Mouse (Mus musculus) hindbrain, embryonic 16.5 days (tissue): Measurements from ENCODE around the gene Gm9507. TPM values are rescaled to one million over a fixed set of nuclear protein-coding genes. Genes with fewer than 3 reads are reported as not detected.
"Not testable (repeated sequence)": the region's sequence is repeated elsewhere in the genome, so short reads cannot be mapped to it uniquely, and the experiment has no call there.

Source experiments
- ATAC-seq: fragments of 200-750 bp; cut with Nextera tagmentation; 2 replicates; pipeline ENCODE4 v1.8.0; 2017; ENCODE audit warnings: moderate TSS enrichment, moderate library complexity
- H3K27ac ChIP-seq: fragments of 300-500 bp; sonication (generic); 2 replicates; pipeline ENCODE4 v1.5.1; 2014; ENCODE audit warnings: low read depth, mild to moderate bottlenecking, control low read depth, low read length, moderate library complexity
- H3K27me3 ChIP-seq: fragments of 300-500 bp; sonication (generic); replicated peaks from 2 replicates; pipeline ENCODE4 v1.6.1; 2014; ENCODE audit warnings: low read length; ENCODE audit not compliant: control insufficient read depth, insufficient read depth
- H3K36me3 ChIP-seq: fragments of 300-500 bp; sonication (generic); 2 replicates; pipeline ENCODE4 v1.6.1; 2014; ENCODE audit warnings: mild to moderate bottlenecking, low read length, moderate library complexity, mixed read lengths; ENCODE audit not compliant: control insufficient read depth, insufficient read depth
- H3K4me1 ChIP-seq: fragments of 300-500 bp; sonication (generic); 2 replicates; pipeline ENCODE4 v1.6.1; 2014; ENCODE audit warnings: low read depth, low read length; ENCODE audit not compliant: control insufficient read depth, insufficient read depth
- H3K4me2 ChIP-seq: fragments of 300-500 bp; sonication (generic); 2 replicates; pipeline ENCODE4 v1.6.1; 2014; ENCODE audit warnings: mild to moderate bottlenecking, low read length, control low read depth, moderate library complexity
- H3K4me3 ChIP-seq: fragments of 300-500 bp; sonication (generic); 2 replicates; pipeline ENCODE4 v1.5.1; 2014; ENCODE audit warnings: mild to moderate bottlenecking, low read length, control low read depth, moderate library complexity
- H3K9ac ChIP-seq: fragments of 300-500 bp; sonication (generic); 2 replicates; pipeline ENCODE4 v1.6.1; 2014; ENCODE audit warnings: low read depth, mild to moderate bottlenecking, control low read depth, low read length, moderate library complexity
- H3K9me3 ChIP-seq: fragments of 300-500 bp; sonication (generic); 2 replicates; pipeline ENCODE4 v1.6.1; 2014; ENCODE audit warnings: mild to moderate bottlenecking, low read length, moderate library complexity; ENCODE audit not compliant: control insufficient read depth
- WGBS: fragments of 180-500 bp; shearing (Covaris S2); extraction: QIAGEN DNeasy Blood & Tissue Kit; methylation state at CpG from one replicate; pipeline ENCODE4 v1.1.7; 2014; 5-methylcytosine and 5-hydroxymethylcytosine counted together
- polyA plus RNA-seq: library from polyadenylated mRNA; unstranded; fragments of >200 nt; fragmentation: Nextera tagmentation; extraction: Ambion mirVana; gene quantifications from 2 replicates; pipeline ENCODE4 v1.2.1, GENCODE M21; 2015

The Gm9507 gene
- polyA plus RNA-seq, 1 experiment from 2014 or later, result not detected

DNA sequence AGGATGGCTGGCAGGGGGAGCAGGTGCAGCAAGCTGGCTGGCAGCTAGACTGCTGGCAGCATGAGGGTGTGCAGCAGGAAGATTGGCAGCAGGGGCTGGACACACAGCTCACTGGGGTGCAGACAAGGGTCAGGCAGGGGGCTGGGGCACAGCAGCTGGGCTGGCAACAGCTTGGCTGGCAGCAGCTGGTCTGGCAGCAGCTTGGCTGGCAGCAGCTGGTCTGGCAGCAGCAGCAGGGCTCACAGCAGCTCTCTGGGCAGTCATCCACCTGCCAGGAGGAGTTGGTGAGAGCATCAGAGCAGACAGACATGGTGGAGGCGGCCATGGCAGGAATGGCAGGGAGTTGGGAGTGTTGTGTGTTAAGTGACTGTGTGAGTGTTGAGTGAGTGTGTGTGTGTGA is 23.8 kb downstream of the Gm9507 start, which contains the start of gene Gm7137:
Gm7137 (minus strand) TSS at position 325 of the 400 bp plus-strand sequence.
- no CpG with 5 or more reads among the region's 1 CpGs for WGBS
- ATAC-seq, H3K4me3 ChIP-seq, H3K27me3 ChIP-seq, H3K4me1 ChIP-seq, H3K9me3 ChIP-seq, H3K27ac ChIP-seq, H3K9ac ChIP-seq, H3K36me3 ChIP-seq, H3K4me2 ChIP-seq: not testable (repeated sequence)

DNA sequence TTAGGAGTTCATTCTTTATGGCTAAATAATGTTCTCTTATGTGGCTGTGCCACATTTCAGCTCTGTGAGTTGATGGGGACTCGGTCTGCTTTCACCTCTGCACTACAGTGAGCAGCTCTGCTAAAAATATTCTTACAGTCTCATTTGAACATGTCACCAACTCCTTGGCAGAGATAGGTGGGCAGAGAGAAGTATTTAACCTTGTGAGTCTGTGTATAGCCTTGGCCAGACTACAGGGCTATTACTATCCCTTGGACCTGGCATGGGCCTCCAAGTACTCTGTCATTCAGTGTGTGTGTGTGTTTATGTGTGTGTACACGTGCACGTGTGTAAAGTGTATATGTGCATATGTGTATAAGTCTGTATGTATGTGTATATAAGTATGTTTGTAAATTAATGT is 28.2 kb downstream of the Gm9507 start:
- 100% methylated on average over 1 of the region's 3 CpGs for WGBS
- not testable (repeated sequence) for H3K4me2 ChIP-seq, H3K27me3 ChIP-seq, H3K9ac ChIP-seq, H3K27ac ChIP-seq, H3K9me3 ChIP-seq, H3K4me3 ChIP-seq, ATAC-seq, H3K4me1 ChIP-seq, H3K36me3 ChIP-seq

DNA sequence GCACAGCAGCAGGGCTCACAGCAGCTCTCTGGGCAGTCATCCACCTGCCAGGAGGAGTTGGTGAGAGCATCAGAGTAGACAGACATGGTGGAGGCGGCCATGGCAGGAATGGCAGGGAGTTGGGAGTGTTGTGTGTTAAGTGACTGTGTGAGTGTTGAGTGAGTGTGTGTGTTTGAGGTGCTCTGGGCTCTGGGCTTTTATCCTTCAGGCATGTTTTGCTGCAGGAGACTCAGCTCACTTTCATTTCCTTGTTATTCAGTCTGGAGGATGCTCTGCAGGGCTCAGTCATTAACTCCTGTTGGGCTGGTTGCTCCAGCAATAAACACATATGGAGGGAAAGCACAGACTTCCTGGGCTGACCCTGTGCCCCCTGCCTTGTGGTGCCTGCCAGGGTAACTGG is 29.2 kb downstream of the Gm9507 start, which contains the start of gene Gm3250:
Gm3250 (minus strand) TSS at position 101 of the 400 bp plus-strand sequence.
- not testable (repeated sequence) for H3K4me3 ChIP-seq, ATAC-seq

DNA sequence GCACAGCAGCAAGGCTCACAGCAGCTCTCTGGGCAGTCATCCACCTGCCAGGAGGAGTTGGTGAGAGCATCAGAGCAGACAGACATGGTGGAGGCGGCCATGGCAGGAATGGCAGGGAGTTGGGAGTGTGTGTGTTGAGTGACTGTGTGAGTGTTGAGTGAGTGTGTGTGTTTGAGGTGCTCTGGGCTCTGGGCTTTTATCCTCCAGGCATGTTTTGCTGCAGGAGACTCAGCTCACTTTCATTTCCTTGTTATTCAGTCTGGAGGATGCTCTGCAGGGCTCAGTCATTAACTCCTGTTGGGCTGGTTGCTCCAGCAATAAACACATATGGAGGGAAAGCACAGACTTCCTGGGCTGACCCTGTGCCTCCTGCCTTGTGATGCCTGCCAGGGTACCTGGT is 34.8 kb downstream of the Gm9507 start, which contains the start of gene Gm7138:
Gm7138 (minus strand) TSS at position 101 of the 400 bp plus-strand sequence.
- not testable (repeated sequence) for H3K27ac ChIP-seq, H3K4me1 ChIP-seq, H3K4me2 ChIP-seq, ATAC-seq, H3K4me3 ChIP-seq, H3K9ac ChIP-seq, H3K9me3 ChIP-seq, H3K27me3 ChIP-seq, H3K36me3 ChIP-seq
- 63% methylated on average over 1 of the region's 1 CpGs for WGBS

More for the DNA sequence above, 29.2 kb downstream of the Gm9507 start, which contains the start of gene Gm3250:
- H3K36me3 ChIP-seq, H3K9ac ChIP-seq, H3K4me2 ChIP-seq, H3K9me3 ChIP-seq, H3K27me3 ChIP-seq, H3K27ac ChIP-seq, H3K4me1 ChIP-seq: not testable (repeated sequence)
- no CpG with 5 or more reads among the region's 1 CpGs for WGBS

DNA sequence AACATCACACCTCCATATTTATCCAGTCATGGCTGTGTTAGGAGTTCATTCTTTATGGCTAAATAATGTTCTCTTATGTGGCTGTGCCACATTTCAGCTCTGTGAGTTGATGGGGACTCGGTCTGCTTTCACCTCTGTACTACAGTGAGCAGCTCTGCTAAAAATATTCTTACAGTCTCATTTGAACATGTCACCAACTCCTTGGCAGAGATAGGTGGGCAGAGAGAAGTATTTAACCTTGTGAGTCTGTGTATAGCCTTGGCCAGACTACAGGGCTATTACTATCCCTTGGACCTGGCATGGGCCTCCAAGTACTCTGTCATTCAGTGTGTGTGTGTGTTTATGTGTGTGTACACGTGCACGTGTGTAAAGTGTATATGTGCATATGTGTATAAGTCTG is 39.5 kb downstream of the Gm9507 start:
- not testable (repeated sequence) for H3K4me2 ChIP-seq, H3K27ac ChIP-seq, H3K27me3 ChIP-seq, ATAC-seq, H3K4me1 ChIP-seq, H3K4me3 ChIP-seq, H3K9ac ChIP-seq, H3K36me3 ChIP-seq, H3K9me3 ChIP-seq
- WGBS, result 70% methylated on average over 2 of the region's 3 CpGs

DNA sequence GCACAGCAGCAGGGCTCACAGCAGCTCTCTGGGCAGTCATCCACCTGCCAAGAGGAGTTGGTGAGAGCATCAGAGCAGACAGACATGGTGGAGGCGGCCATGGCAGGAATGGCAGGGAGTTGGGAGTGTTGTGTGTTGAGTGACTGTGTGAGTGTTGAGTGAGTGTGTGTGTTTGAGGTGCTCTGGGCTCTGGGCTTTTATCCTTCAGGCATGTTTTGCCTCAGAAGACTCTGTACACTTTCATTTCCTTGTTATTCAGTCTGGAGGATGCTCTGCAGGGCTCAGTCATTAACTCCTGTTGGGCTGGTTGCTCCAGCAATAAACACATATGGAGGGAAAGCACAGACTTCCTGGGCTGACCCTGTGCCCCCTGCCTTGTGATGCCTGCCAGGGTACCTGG is 40.4 kb downstream of the Gm9507 start, which contains the start of gene Gm3238:
Gm3238 (minus strand) TSS at position 101 of the 400 bp plus-strand sequence.
- H3K9ac ChIP-seq, H3K4me1 ChIP-seq, H3K4me3 ChIP-seq, H3K9me3 ChIP-seq, H3K4me2 ChIP-seq, H3K36me3 ChIP-seq, H3K27ac ChIP-seq, ATAC-seq, H3K27me3 ChIP-seq: not testable (repeated sequence)
- WGBS, result no CpG with 5 or more reads among the region's 1 CpGs

DNA sequence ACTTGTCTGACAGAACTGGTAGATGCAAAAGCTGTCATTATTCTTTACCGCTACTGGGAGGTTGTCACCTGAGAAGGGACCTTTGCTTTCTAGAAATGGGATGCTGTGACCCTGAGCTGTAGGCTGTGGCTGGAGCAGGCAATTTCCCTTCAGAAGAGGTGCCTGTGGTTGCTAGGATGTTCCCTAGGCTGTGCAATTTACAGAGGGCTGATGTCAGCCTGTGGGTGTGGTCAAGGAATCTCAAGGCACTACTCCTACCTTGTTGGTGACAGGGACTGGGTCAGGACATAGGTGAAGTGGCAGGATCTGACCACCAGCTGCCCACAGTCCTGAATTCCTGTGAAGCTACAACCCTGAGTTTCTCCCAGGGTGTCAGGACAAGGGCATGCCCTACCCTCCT is 41.9 kb downstream of the Gm9507 start:
- no peaks in the 10 kb centered on the region for H3K9me3 ChIP-seq
- 90% methylated on average over 1 of the region's 1 CpGs for WGBS
- no peak overlapping the region for H3K9ac ChIP-seq
- no peaks in the 10 kb centered on the region for H3K36me3 ChIP-seq
- no peak overlapping the region for H3K4me3 ChIP-seq
- no peak overlapping the region for H3K4me2 ChIP-seq
- no peak for ATAC-seq
- H3K27ac ChIP-seq, result no peak overlapping the region
- H3K27me3 ChIP-seq, result no peaks in the 10 kb centered on the region
- no peaks in the 10 kb centered on the region for H3K4me1 ChIP-seq

Other genes with a start within 250 kb of the Gm9507 start
- 84.4 and 88.3 TPM in 2 replicates for gene Pttg1ip, start 230.1 kb downstream of the Gm9507 start, polyA plus RNA-seq
- gene Sumo3, start 205.7 kb downstream of the Gm9507 start, polyA plus RNA-seq, result 303 and 334 TPM in 2 replicates
- not detected in 2 replicates for gene Gm49325, start 205.6 kb downstream of the Gm9507 start, polyA plus RNA-seq
- gene Ube2g2, start 189.6 kb downstream of the Gm9507 start, polyA plus RNA-seq, result 85.0 and 91.0 TPM in 2 replicates
- gene Tspear, start 125.3 kb downstream of the Gm9507 start, polyA plus RNA-seq, result 1.3 and 1.6 TPM in 2 replicates
- not detected in 2 replicates for gene Gm19402, start 121.1 kb downstream of the Gm9507 start, polyA plus RNA-seq
- not detected in 2 replicates for gene Gm9508, start 114.6 kb downstream of the Gm9507 start, polyA plus RNA-seq
- not detected in 2 replicates for gene Gm10272, start 105.2 kb downstream of the Gm9507 start, polyA plus RNA-seq
- gene Gm10024, start 100.4 kb downstream of the Gm9507 start, polyA plus RNA-seq, result not detected in 2 replicates
- not detected in 2 replicates for gene Gm10142, start 96.0 kb downstream of the Gm9507 start, polyA plus RNA-seq
- not detected in 2 replicates for gene Krtap12-1, start 91.2 kb downstream of the Gm9507 start, polyA plus RNA-seq
- gene Gm10100, start 85.4 kb downstream of the Gm9507 start, polyA plus RNA-seq, result not detected in 2 replicates
- not detected in 2 replicates for gene Gm18596, start 69.2 kb downstream of the Gm9507 start, polyA plus RNA-seq
- not detected in 2 replicates for gene Gm9736, start 60.5 kb downstream of the Gm9507 start, polyA plus RNA-seq
- gene Gm3233, start 52.2 kb downstream of the Gm9507 start, polyA plus RNA-seq, result not detected in 2 replicates
- gene Gm3238, start 40.5 kb downstream of the Gm9507 start, polyA plus RNA-seq, result not detected in 2 replicates
- not detected in 2 replicates for gene Gm7138, start 34.9 kb downstream of the Gm9507 start, polyA plus RNA-seq
- gene Gm3250, start 29.3 kb downstream of the Gm9507 start, polyA plus RNA-seq, result not detected in 2 replicates
- gene Gm7137, start 23.6 kb downstream of the Gm9507 start, polyA plus RNA-seq, result not detected in 2 replicates
- gene Gm9639, start 16.8 kb downstream of the Gm9507 start, polyA plus RNA-seq, result not detected in 2 replicates
- not detected in 2 replicates for gene Gm19668, start 12.7 kb downstream of the Gm9507 start, polyA plus RNA-seq
- gene Gm2696, start 2.8 kb upstream of the Gm9507 start, polyA plus RNA-seq, result not detected in 2 replicates
- gene Krtap10-4, start 15.3 kb upstream of the Gm9507 start, polyA plus RNA-seq, result not detected in 2 replicates
- not detected in 2 replicates for gene Krtap10-10, start 24.1 kb upstream of the Gm9507 start, polyA plus RNA-seq
- not detected in 2 replicates for gene Gm36176, start 35.0 kb upstream of the Gm9507 start, polyA plus RNA-seq
- not detected in 2 replicates for gene Gm10318, start 41.0 kb upstream of the Gm9507 start, polyA plus RNA-seq
- gene Gm3285, start 50.1 kb upstream of the Gm9507 start, polyA plus RNA-seq, result not detected in 2 replicates
- gene Lrrc3, start 90.7 kb upstream of the Gm9507 start, polyA plus RNA-seq, result 23.7 and 25.7 TPM in 2 replicates
- gene Trpm2, start 158.7 kb upstream of the Gm9507 start, polyA plus RNA-seq, result 7.8 and 9.9 TPM in 2 replicates
- gene 1810043G02Rik, start 166.7 kb upstream of the Gm9507 start, polyA plus RNA-seq, result 53.9 and 56.7 TPM in 2 replicates
- 140 and 145 TPM in 2 replicates for gene Pfkl, start 198.2 kb upstream of the Gm9507 start, polyA plus RNA-seq
- gene Dnmt3l, start 230.1 kb upstream of the Gm9507 start, polyA plus RNA-seq, result not detected in 2 replicates
- 0.06 TPM in 1 of 2 replicates, not detected in the other for gene Aire, start 231.8 kb upstream of the Gm9507 start, polyA plus RNA-seq